Mouse (Mus musculus) lung, embryonic 15.5 days (tissue): ENCODE results near the gene Syne3. TPM values are rescaled to one million over a fixed set of nuclear protein-coding genes. Genes with fewer than 3 reads are reported as not detected.

Experiments used
- ATAC-seq: fragments of 200-750 bp; cut with Nextera tagmentation; 2 replicates; pipeline ENCODE4 v1.8.0; 2017; ENCODE audit warnings: moderate number of reproducible peaks, borderline replicate concordance; ENCODE audit not compliant: low FRiP score, low TSS enrichment; ENCODE audit errors: extremely low read depth
- H3K27ac ChIP-seq: fragments of 300-500 bp; sonication (generic); 2 replicates; pipeline ENCODE4 v1.5.1; 2015; ENCODE audit warnings: moderate library complexity, mild to moderate bottlenecking, inconsistent platforms
- H3K27me3 ChIP-seq: fragments of 300-500 bp; sonication (generic); 2 replicates; pipeline ENCODE4 v1.6.1; 2015; ENCODE audit warnings: inconsistent platforms
- H3K36me3 ChIP-seq: fragments of 300-500 bp; sonication (generic); 2 replicates; pipeline ENCODE4 v1.6.1; 2015; ENCODE audit warnings: inconsistent platforms
- H3K4me1 ChIP-seq: fragments of 300-500 bp; sonication (generic); 2 replicates; pipeline ENCODE4 v1.6.1; 2015; ENCODE audit warnings: inconsistent platforms
- H3K4me2 ChIP-seq: fragments of 300-500 bp; sonication (generic); 2 replicates; pipeline ENCODE4 v1.6.1; 2015; ENCODE audit warnings: inconsistent platforms, mild to moderate bottlenecking, moderate library complexity
- H3K4me3 ChIP-seq: fragments of 300-500 bp; sonication (generic); 2 replicates; pipeline ENCODE4 v1.5.1; 2015; ENCODE audit warnings: mild to moderate bottlenecking, inconsistent platforms
- H3K9ac ChIP-seq: fragments of 300-500 bp; sonication (generic); 2 replicates; pipeline ENCODE4 v1.6.1; 2015; ENCODE audit warnings: inconsistent platforms
- H3K9me3 ChIP-seq: fragments of 300-500 bp; sonication (generic); 2 replicates; pipeline ENCODE4 v1.6.1; 2016; ENCODE audit warnings: inconsistent platforms
- WGBS: fragments of 180-500 bp; shearing (Covaris S2); methylation state at CpG from one replicate; pipeline ENCODE4 v1.1.7; 2015; 5-methylcytosine and 5-hydroxymethylcytosine counted together
- polyA plus RNA-seq: library from polyadenylated mRNA; unstranded; fragments of >200 nt; fragmentation: Nextera tagmentation; extraction: Ambion mirVana; gene quantifications from 2 replicates; pipeline ENCODE4 v1.2.1, GENCODE M21; 2015

Gene Syne3
- polyA plus RNA-seq, 1 experiment from 2014 or later = 0.81 TPM

- WGBS = 96% methylated on average over 9 of the region's 9 CpGs
- Histone ChIP-seq H3K4me3 (no peak overlapping the region), H3K9ac (no peak overlapping the region), H3K27ac (no peak overlapping the region), H3K27me3 (no peaks in the 10 kb centered on the region), H3K4me2 (no peak overlapping the region), H3K4me1 (0 out of 2 replicates have a peak, but pooled peaks cover 7% of the 10 kb centered on the region), H3K9me3 (0 out of 2 replicates have a peak, but pooled peaks cover 4% of the 10 kb centered on the region), H3K36me3 (no peaks in the 10 kb centered on the region)
- no peak for ATAC-seq
Observed at GRCm38 (mm10) chr12:105022776-105023175, 13.2 kb upstream of the Syne3 start.

- 0 out of 2 replicates have a peak, but pooled peaks cover 4% of the 10 kb centered on the region for H3K9me3 ChIP-seq
- no peak overlapping the region for H3K4me3 ChIP-seq
- H3K36me3 ChIP-seq = no peaks in the 10 kb centered on the region
- H3K4me1 ChIP-seq = 0 out of 2 replicates have a peak, but pooled peaks cover 7% of the 10 kb centered on the region
- no peak overlapping the region for H3K27ac ChIP-seq
- 0 out of 2 replicates have a peak, but pooled peaks cover 4% of the 10 kb centered on the region for H3K27me3 ChIP-seq
- no peak for ATAC-seq
- H3K4me2 ChIP-seq = no peak overlapping the region
- 56% methylated on average over 7 of the region's 7 CpGs for WGBS
- H3K9ac ChIP-seq = no peak overlapping the region
Observed at GRCm38 (mm10) chr12:105022141-105022540, 12.5 kb upstream of the Syne3 start.

- H3K4me2 ChIP-seq = no peak overlapping the region
- 0 out of 2 replicates have a peak, but pooled peaks cover 4% of the 10 kb centered on the region for H3K27me3 ChIP-seq
- 0 out of 2 replicates have a peak, but pooled peaks cover 7% of the 10 kb centered on the region for H3K4me1 ChIP-seq
- no peak for ATAC-seq
- 0 out of 2 replicates have a peak, but pooled peaks cover 4% of the 10 kb centered on the region for H3K9me3 ChIP-seq
- H3K4me3 ChIP-seq = no peak overlapping the region
- no peak overlapping the region for H3K27ac ChIP-seq
- H3K36me3 ChIP-seq = no peaks in the 10 kb centered on the region
- 65% methylated on average over 8 of the region's 8 CpGs for WGBS
- H3K9ac ChIP-seq = no peak overlapping the region
Observed at GRCm38 (mm10) chr12:105021441-105022069, 11.9 kb upstream of the Syne3 start.

GRCm38 (mm10) chr12:105019359-105020219, 10.0 kb upstream of the Syne3 start:
- Histone ChIP-seq H3K4me3 (no peak overlapping the region), H3K4me1 (0 out of 2 replicates have a peak, but pooled peaks cover 7% of the 10 kb centered on the region), H3K27ac (no peak overlapping the region), H3K36me3 (no peaks in the 10 kb centered on the region), H3K9me3 (0 out of 2 replicates have a peak, but pooled peaks cover 4% of the 10 kb centered on the region), H3K4me2 (no peak overlapping the region), H3K9ac (no peak overlapping the region), H3K27me3 (0 out of 2 replicates have a peak, but pooled peaks cover 4% of the 10 kb centered on the region)
- no peak; the same call in 1 of the 2 replicates for ATAC-seq
- WGBS = 48% methylated on average over 19 of the region's 19 CpGs

- ATAC-seq = no peak
- H3K27me3 ChIP-seq = peaks cover 11% of the 10 kb centered on the region
- no peak overlapping the region for H3K9ac ChIP-seq
- peaks cover 14% of the 10 kb centered on the region; the same call in 1 of the 2 replicates for H3K4me1 ChIP-seq
- no peak overlapping the region for H3K4me2 ChIP-seq
- H3K27ac ChIP-seq = no peak overlapping the region
- no peaks in the 10 kb centered on the region for H3K36me3 ChIP-seq
- H3K9me3 ChIP-seq = no peaks in the 10 kb centered on the region
- 76% methylated on average over 10 of the region's 10 CpGs for WGBS
- H3K4me3 ChIP-seq = no peak overlapping the region
Observed at GRCm38 (mm10) chr12:105016639-105017038, 7.0 kb upstream of the Syne3 start.

GRCm38 (mm10) chr12:105016199-105016598, 6.6 kb upstream of the Syne3 start:
- H3K9ac ChIP-seq = no peak overlapping the region
- ATAC-seq = no peak

GRCm38 (mm10) chr12:105013065-105013464, 3.5 kb upstream of the Syne3 start:
- no peak for ATAC-seq
- Histone ChIP-seq H3K4me2 (peak overlapping the region; percentile 41), H3K4me3 (no peak overlapping the region), H3K27ac (no peak overlapping the region), H3K27me3 (peaks cover 45% of the 10 kb centered on the region), H3K4me1 (peaks cover 23% of the 10 kb centered on the region), H3K9ac (no peak overlapping the region), H3K9me3 (no peaks in the 10 kb centered on the region), H3K36me3 (no peaks in the 10 kb centered on the region)
- 11% methylated on average over 17 of the region's 17 CpGs for WGBS

More at GRCm38 (mm10) chr12:105016199-105016598, 6.6 kb upstream of the Syne3 start:
- Histone ChIP-seq H3K9me3 (no peaks in the 10 kb centered on the region), H3K36me3 (no peaks in the 10 kb centered on the region), H3K27me3 (peaks cover 15% of the 10 kb centered on the region), H3K4me1 (peaks cover 14% of the 10 kb centered on the region; the same call in 1 of the 2 replicates), H3K4me2 (no peak overlapping the region), H3K27ac (no peak overlapping the region), H3K4me3 (no peak overlapping the region)
- 54% methylated on average over 4 of the region's 4 CpGs for WGBS

GRCm38 (mm10) chr12:105012314-105012713, 2.7 kb upstream of the Syne3 start:
- no peak for ATAC-seq

GRCm38 (mm10) chr12:105011589-105011988, 2.0 kb upstream of the Syne3 start:
- no peak overlapping the region for H3K4me3 ChIP-seq
- H3K36me3 ChIP-seq = no peaks in the 10 kb centered on the region
- WGBS = 91% methylated on average over 1 of the region's 1 CpGs
- H3K4me1 ChIP-seq = peaks cover 23% of the 10 kb centered on the region
- no peaks in the 10 kb centered on the region for H3K9me3 ChIP-seq
- no peak for ATAC-seq
- no peak overlapping the region for H3K27ac ChIP-seq
- peaks cover 53% of the 10 kb centered on the region for H3K27me3 ChIP-seq
- no peak overlapping the region for H3K9ac ChIP-seq
- no peak overlapping the region for H3K4me2 ChIP-seq

More at GRCm38 (mm10) chr12:105012314-105012713, 2.7 kb upstream of the Syne3 start:
- H3K27ac ChIP-seq = no peak overlapping the region
- peaks cover 50% of the 10 kb centered on the region for H3K27me3 ChIP-seq
- no peaks in the 10 kb centered on the region for H3K36me3 ChIP-seq
- no peak overlapping the region for H3K4me3 ChIP-seq
- H3K9me3 ChIP-seq = no peaks in the 10 kb centered on the region
- H3K9ac ChIP-seq = no peak overlapping the region
- peaks cover 23% of the 10 kb centered on the region for H3K4me1 ChIP-seq
- WGBS = 91% methylated on average over 4 of the region's 4 CpGs
- no peak overlapping the region for H3K4me2 ChIP-seq

GRCm38 (mm10) chr12:105010213-105010790, 693 bp upstream of the Syne3 start:
- Histone ChIP-seq H3K27me3 (peaks cover 65% of the 10 kb centered on the region), H3K9ac (peak overlapping the region; percentile 32), H3K4me1 (peaks cover 23% of the 10 kb centered on the region), H3K36me3 (no peaks in the 10 kb centered on the region), H3K9me3 (no peaks in the 10 kb centered on the region), H3K27ac (no peak overlapping the region), H3K4me3 (peak overlapping the region; percentile 71), H3K4me2 (peak overlapping the region; percentile 96)
- WGBS = 18% methylated on average over 9 of the region's 9 CpGs
- peak; percentile 36 for ATAC-seq

- Histone ChIP-seq H3K27ac (no peak overlapping the region), H3K4me2 (peak overlapping the region; percentile 96), H3K27me3 (peaks cover 66% of the 10 kb centered on the region), H3K36me3 (no peaks in the 10 kb centered on the region), H3K9ac (0 out of 2 replicates have a peak overlapping the region, but pooled peaks have one; percentile 6), H3K9me3 (no peaks in the 10 kb centered on the region), H3K4me3 (peak overlapping the region; percentile 71), H3K4me1 (peaks cover 23% of the 10 kb centered on the region)
- ATAC-seq = peak; percentile 37; the same call in 1 of the 2 replicates
- WGBS = 2% methylated on average over 13 of the region's 13 CpGs
Observed at GRCm38 (mm10) chr12:105008752-105009178, 844 bp downstream of the Syne3 start.
